Mouse (Mus musculus) neural tube, embryonic 14.5 days (tissue): ENCODE data around the gene Ptpn7. TPM values are rescaled to one million over a fixed set of nuclear protein-coding genes. Genes with fewer than 3 reads are reported as not detected.
"Not testable (repeated sequence)": the region's sequence is repeated elsewhere in the genome, so short reads cannot be mapped to it uniquely, and the experiment has no call there.

Experiments
- ATAC-seq: fragments of 200-750 bp; cut with Nextera tagmentation; 2 replicates; pipeline ENCODE4 v1.8.0; 2017; ENCODE audit warnings: low read depth, mild to moderate bottlenecking, moderate TSS enrichment, moderate library complexity
- H3K27ac ChIP-seq: fragments of 300-500 bp; sonication (generic); 2 replicates; pipeline ENCODE4 v1.5.1; 2014; ENCODE audit warnings: low read depth, mild to moderate bottlenecking, control low read depth, low read length, moderate library complexity, mixed read lengths
- H3K27me3 ChIP-seq: fragments of 300-500 bp; sonication (generic); 2 replicates; pipeline ENCODE4 v1.6.1; 2014; ENCODE audit warnings: low read length; ENCODE audit not compliant: control insufficient read depth, insufficient read depth
- H3K36me3 ChIP-seq: fragments of 300-500 bp; sonication (generic); 2 replicates; pipeline ENCODE4 v1.6.1; 2014; ENCODE audit warnings: low read length, mixed read lengths; ENCODE audit not compliant: control insufficient read depth, insufficient read depth
- H3K4me1 ChIP-seq: fragments of 300-500 bp; sonication (generic); 2 replicates; pipeline ENCODE4 v1.6.1; 2014; ENCODE audit warnings: low read length; ENCODE audit not compliant: control insufficient read depth, insufficient read depth
- H3K4me2 ChIP-seq: fragments of 300-500 bp; sonication (generic); 2 replicates; pipeline ENCODE4 v1.6.1; 2014; ENCODE audit warnings: mild to moderate bottlenecking, low read depth, low read length, control low read depth
- H3K4me3 ChIP-seq: fragments of 300-500 bp; sonication (generic); 2 replicates; pipeline ENCODE4 v1.5.1; 2014; ENCODE audit warnings: low read depth, low read length, control low read depth, mixed read lengths
- H3K9ac ChIP-seq: fragments of 300-500 bp; sonication (generic); replicated peaks from 2 replicates; pipeline ENCODE4 v1.6.1; 2014; ENCODE audit warnings: low read depth, mild to moderate bottlenecking, control low read depth, low read length, mixed read lengths
- H3K9me3 ChIP-seq: fragments of 300-500 bp; sonication (generic); 2 replicates; pipeline ENCODE4 v1.6.1; 2016; ENCODE audit warnings: low read length; ENCODE audit not compliant: control insufficient read depth
- WGBS: fragments of 180-500 bp; shearing (Covaris S2); extraction: QIAGEN DNeasy Blood & Tissue Kit; methylation state at CpG from one replicate; pipeline ENCODE4 v1.1.7; 2014; 5-methylcytosine and 5-hydroxymethylcytosine counted together
- polyA plus RNA-seq: library from polyadenylated mRNA; unstranded; fragments of >200 nt; fragmentation: Nextera tagmentation; extraction: Ambion mirVana; gene quantifications from 2 replicates; pipeline ENCODE4 v1.2.1, GENCODE M21; 2014

The Ptpn7 gene
- polyA plus RNA-seq, 1 experiment from 2014 or later, result 0.15 TPM

DNA sequence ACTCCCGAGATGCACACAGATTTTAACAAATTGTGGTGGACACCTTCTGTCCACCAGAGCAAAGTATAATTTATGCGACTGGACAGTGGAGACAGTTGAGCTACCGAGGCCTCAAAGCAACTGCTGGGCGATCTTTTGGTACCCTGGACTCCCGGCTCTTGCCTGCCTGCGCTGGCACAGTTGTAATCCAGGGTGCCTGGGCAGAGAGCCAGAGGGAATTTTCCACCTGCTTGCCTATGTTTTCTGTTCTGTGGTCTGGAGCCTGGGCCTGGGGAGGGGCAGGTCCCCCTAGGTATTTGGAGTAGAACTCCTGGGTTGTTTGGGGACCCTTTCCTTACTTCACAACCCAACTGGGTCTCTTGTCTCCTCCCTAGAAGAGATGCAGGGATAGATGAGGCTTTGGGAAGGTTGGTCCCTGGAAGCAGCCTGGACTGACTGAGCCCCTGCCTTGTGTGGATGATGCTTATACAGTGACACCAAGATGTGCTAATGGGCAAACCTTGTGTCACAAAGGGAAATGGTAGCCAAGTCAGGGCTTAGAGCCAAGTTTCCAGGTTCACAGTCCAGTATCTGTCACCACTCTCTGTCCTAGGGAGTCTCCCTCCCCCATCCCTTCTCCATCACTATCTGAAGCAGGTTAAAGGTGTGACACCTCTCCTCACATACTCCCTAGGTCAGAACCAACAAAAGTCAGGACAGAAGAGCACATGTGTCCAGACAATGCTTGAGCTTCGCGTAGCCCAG is 49.6 kb downstream of the Ptpn7 start:
- Histone ChIP-seq H3K4me2 (no peak overlapping the region), H3K4me3 (no peak overlapping the region), H3K27ac (no peak overlapping the region), H3K9me3 (no peaks in the 10 kb centered on the region), H3K4me1 (no peaks in the 10 kb centered on the region), H3K36me3 (no peaks in the 10 kb centered on the region), H3K9ac (no peak overlapping the region), H3K27me3 (no peaks in the 10 kb centered on the region)
- WGBS, result 79% methylated on average over 8 of the region's 8 CpGs
- ATAC-seq, result no peak

GRCm38 (mm10) chr1:135182975-135183374 is 50.5 kb downstream of the Ptpn7 start:
- WGBS, result 74% methylated on average over 3 of the region's 3 CpGs
- no peak overlapping the region for H3K4me2 ChIP-seq
- H3K36me3 ChIP-seq, result no peaks in the 10 kb centered on the region
- H3K27me3 ChIP-seq, result no peaks in the 10 kb centered on the region
- H3K9ac ChIP-seq, result no peak overlapping the region
- H3K4me3 ChIP-seq, result no peak overlapping the region
- H3K9me3 ChIP-seq, result no peaks in the 10 kb centered on the region
- no peak overlapping the region for H3K27ac ChIP-seq
- no peak for ATAC-seq
- no peaks in the 10 kb centered on the region for H3K4me1 ChIP-seq

DNA sequence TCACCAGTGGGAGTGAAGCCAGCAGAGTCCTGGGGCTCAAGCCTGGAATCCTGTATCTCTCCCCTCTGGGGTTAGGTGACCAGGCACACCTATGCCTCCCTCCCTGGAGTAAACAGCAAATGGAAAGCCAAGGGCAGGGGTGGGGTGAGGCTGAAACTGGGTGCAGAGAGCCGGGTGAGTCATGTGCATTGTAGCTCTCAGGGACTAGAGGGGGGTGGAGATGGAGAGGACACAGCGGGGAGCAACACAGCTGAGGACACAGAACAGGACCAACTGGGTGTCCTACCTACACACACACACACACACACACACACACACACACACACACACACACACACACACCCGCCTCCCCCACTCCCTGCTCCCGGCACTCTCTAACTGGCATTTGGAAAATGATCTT is 50.9 kb downstream of the Ptpn7 start:
- Histone ChIP-seq H3K27me3 (no peaks in the 10 kb centered on the region), H3K4me1 (no peaks in the 10 kb centered on the region), H3K9me3 (no peaks in the 10 kb centered on the region), H3K9ac (no peak overlapping the region), H3K27ac (no peak overlapping the region), H3K4me2 (no peak overlapping the region), H3K4me3 (no peak overlapping the region), H3K36me3 (no peaks in the 10 kb centered on the region)
- no peak for ATAC-seq
- WGBS, result 84% methylated on average over 4 of the region's 4 CpGs

DNA sequence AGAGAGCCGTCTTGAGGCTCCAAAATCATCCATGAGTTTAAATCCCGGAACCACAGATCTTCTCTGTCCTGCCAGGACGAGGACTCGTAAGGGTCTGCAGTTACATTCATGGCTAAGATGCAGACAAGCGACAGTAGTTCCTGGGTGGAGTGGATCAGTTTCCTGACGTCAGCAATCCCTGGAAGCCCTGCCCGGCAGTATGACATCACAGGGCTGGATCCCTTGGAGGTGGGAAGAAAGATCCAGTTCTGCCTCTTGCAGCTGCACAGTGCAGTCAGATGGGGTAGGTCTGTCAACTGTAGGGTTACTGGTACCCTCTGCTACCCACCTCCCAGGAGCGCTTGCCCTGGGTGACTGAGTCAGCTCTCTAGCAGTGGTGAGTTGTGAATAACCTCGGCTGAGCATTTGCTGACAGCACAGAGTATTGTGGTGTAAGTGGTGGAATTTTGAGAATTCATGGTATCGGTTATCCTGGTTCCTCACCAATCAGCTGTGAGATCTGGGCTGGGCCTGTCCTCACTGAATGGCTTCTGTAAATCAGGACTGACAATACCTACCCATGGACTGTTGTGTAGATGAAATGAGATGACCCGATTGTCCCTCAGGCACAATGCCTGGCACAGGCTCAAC is 51.6 kb downstream of the Ptpn7 start:
- H3K9me3 ChIP-seq, result no peaks in the 10 kb centered on the region
- H3K4me2 ChIP-seq, result no peak overlapping the region
- H3K36me3 ChIP-seq, result no peaks in the 10 kb centered on the region
- no peaks in the 10 kb centered on the region for H3K4me1 ChIP-seq
- H3K9ac ChIP-seq, result no peak overlapping the region
- no peaks in the 10 kb centered on the region for H3K27me3 ChIP-seq
- no peak for ATAC-seq
- 77% methylated on average over 11 of the region's 11 CpGs for WGBS
- H3K4me3 ChIP-seq, result no peak overlapping the region
- no peak overlapping the region for H3K27ac ChIP-seq

GRCm38 (mm10) chr1:135185936-135186335 is 53.4 kb downstream of the Ptpn7 start:
- H3K4me3 ChIP-seq, result no peak overlapping the region
- no peak overlapping the region for H3K27ac ChIP-seq
- no peaks in the 10 kb centered on the region for H3K9me3 ChIP-seq
- WGBS, result 39% methylated on average over 5 of the region's 5 CpGs
- H3K4me1 ChIP-seq, result no peaks in the 10 kb centered on the region
- no peak for ATAC-seq
- H3K36me3 ChIP-seq, result no peaks in the 10 kb centered on the region
- H3K27me3 ChIP-seq, result no peaks in the 10 kb centered on the region
- H3K4me2 ChIP-seq, result no peak overlapping the region
- H3K9ac ChIP-seq, result no peak overlapping the region

- Histone ChIP-seq H3K36me3 (no peaks in the 10 kb centered on the region), H3K27ac (no peak overlapping the region), H3K9me3 (no peaks in the 10 kb centered on the region), H3K27me3 (no peaks in the 10 kb centered on the region), H3K4me1 (no peaks in the 10 kb centered on the region), H3K4me2 (no peak overlapping the region), H3K9ac (no peak overlapping the region), H3K4me3 (no peak overlapping the region)
- ATAC-seq, result no peak
- 42% methylated on average over 8 of the region's 8 CpGs for WGBS
Observed at GRCm38 (mm10) chr1:135186427-135186826, 53.9 kb downstream of the Ptpn7 start.

- 39% methylated on average over 2 of the region's 2 CpGs for WGBS
- ATAC-seq, result not testable (repeated sequence)
Observed at GRCm38 (mm10) chr1:135187016-135187415, 54.5 kb downstream of the Ptpn7 start.

DNA sequence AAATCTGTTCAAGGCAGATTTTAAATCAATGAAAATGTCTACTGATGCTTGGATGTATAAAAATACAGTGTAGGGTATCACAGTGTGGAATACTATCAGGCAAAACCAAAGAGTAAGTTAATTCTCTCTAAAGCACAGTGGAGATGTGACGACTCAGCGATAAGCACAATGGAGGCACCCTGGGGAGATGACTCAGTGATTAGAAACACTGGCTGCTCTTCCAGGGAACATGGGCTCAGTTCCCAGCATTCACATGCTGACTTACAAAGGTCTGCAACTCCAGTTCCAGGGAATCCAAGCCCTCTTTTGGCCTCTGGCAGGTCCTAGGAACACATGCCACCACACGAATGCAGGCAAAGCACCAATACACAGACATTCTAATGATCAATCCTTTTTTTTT is 55.7 kb downstream of the Ptpn7 start:
- WGBS, result 23% methylated on average over 3 of the region's 3 CpGs
- Histone ChIP-seq H3K9ac (no peak overlapping the region), H3K4me2 (no peak overlapping the region), H3K9me3 (no peaks in the 10 kb centered on the region), H3K27ac (no peak overlapping the region), H3K27me3 (no peaks in the 10 kb centered on the region), H3K4me3 (no peak overlapping the region), H3K4me1 (no peaks in the 10 kb centered on the region), H3K36me3 (no peaks in the 10 kb centered on the region)
- ATAC-seq, result no peak

More at GRCm38 (mm10) chr1:135187016-135187415, 54.5 kb downstream of the Ptpn7 start:
- not testable (repeated sequence) for H3K9me3 ChIP-seq, H3K4me3 ChIP-seq, H3K36me3 ChIP-seq, H3K4me1 ChIP-seq, H3K27ac ChIP-seq, H3K9ac ChIP-seq, H3K27me3 ChIP-seq, H3K4me2 ChIP-seq

- H3K27me3 ChIP-seq, result no peaks in the 10 kb centered on the region
- no peaks in the 10 kb centered on the region for H3K36me3 ChIP-seq
- H3K4me1 ChIP-seq, result no peaks in the 10 kb centered on the region
- H3K27ac ChIP-seq, result no peak overlapping the region
- no peaks in the 10 kb centered on the region for H3K9me3 ChIP-seq
- whole genome bisulfite sequencing, result 91% methylated on average over 4 of the region's 4 CpGs
- H3K9ac ChIP-seq, result no peak overlapping the region
- H3K4me3 ChIP-seq, result no peak overlapping the region
- no peak for ATAC-seq
- no peak overlapping the region for H3K4me2 ChIP-seq
Observed at GRCm38 (mm10) chr1:135189186-135189585, 56.7 kb downstream of the Ptpn7 start.
